Mouse (Mus musculus) testis, postnatal 10 days (tissue): ENCODE measurements around the gene Il17c.

Source experiments
- DNase-seq: peaks from one replicate; pipeline ENCODE4 v3.0.0; 2021; ENCODE audit warnings: low spot score

Gene Il17c

GRCm38 (mm10) chr8:122460524-122461472 lies 39.0 kb downstream of the Il17c start, which contains the start of gene Snai3:
Gene Snai3 (minus strand): TSS chr8:122460733.
- DNase-seq = peak; percentile 77

GRCm38 (mm10) chr8:122461473-122462148 lies 39.8 kb downstream of the Il17c start:
- DNase-seq = no peak

- no peak for DNase-seq
Observed at GRCm38 (mm10) chr8:122462510-122462909, 40.7 kb downstream of the Il17c start.

- DNase-seq = no peak
Observed at GRCm38 (mm10) chr8:122463651-122464640, 42.1 kb downstream of the Il17c start.

- no peak for DNase-seq
Observed at GRCm38 (mm10) chr8:122464985-122465384, 43.2 kb downstream of the Il17c start.

GRCm38 (mm10) chr8:122467816-122468215 lies 46.0 kb downstream of the Il17c start:
- no peak for DNase-seq

GRCm38 (mm10) chr8:122469407-122469806 lies 47.6 kb downstream of the Il17c start:
- DNase-seq = no peak

GRCm38 (mm10) chr8:122469965-122470364 lies 48.1 kb downstream of the Il17c start:
- DNase-seq = no peak

GRCm38 (mm10) chr8:122470691-122471090 lies 48.9 kb downstream of the Il17c start:
- no peak for DNase-seq
